Mouse (Mus musculus): ENCODE measurements at regions not wholly inside any gene's neighbourhood (a gene's known extent, or its start where the extent isn't known, plus 50 kb on each side); places are given as distances from the start of the nearest gene placed in this dataset.

DNA sequence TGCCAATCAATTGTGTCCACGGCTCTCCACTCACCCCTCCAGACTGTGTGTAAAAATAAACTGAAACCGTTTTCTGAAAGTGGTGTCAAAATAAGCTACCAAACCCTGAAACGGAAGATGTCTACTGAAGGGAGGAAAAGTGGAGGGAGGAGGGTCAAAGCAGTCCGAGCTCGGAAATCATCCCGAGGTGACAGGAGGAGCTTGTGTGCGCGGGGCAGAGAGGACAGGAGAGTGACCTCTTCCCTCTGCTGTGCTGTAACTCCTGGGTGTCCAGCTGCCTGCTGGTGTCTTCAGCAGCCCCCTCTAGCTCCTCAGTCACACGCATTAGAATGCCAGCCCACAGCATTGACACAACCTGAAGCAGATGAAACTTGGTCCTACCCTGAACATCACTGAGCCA lies 84.2 kb upstream of the Sesn3 start:
- no peak for TF ChIP-seq POLR2A (IDR thresholded peaks at IDR 0.05; ENCODE audit: extremely low read depth, insufficient read depth, low read length)
- TF ChIP-seq CTCF (IDR thresholded peaks at IDR 0.05; ENCODE audit: extremely low read depth, insufficient read depth, low read length), result no peak
